Mouse (Mus musculus) liver, adult 2 months (tissue): ENCODE results near the gene Cdk14. TPM values are rescaled to one million over a fixed set of nuclear protein-coding genes. Genes with fewer than 3 reads are reported as not detected.

Source experiments
- DNase-seq: peaks from one replicate; pipeline ENCODE4 v3.0.0-alpha.2; 2011; ENCODE audit warnings: low read depth, low spot score; ENCODE audit errors: extremely low read depth
- H3K27ac ChIP-seq: fragments of 200-500 bp; replicated peaks from 2 replicates; pipeline ENCODE4 v1.5.1; 2012; ENCODE audit warnings: low read depth, mild to moderate bottlenecking, control low read depth, inconsistent platforms, low read length; ENCODE audit not compliant: insufficient read depth
- H3K27me3 ChIP-seq: fragments of 200-500 bp; 2 replicates; pipeline ENCODE4 v1.6.1; 2012; ENCODE audit warnings: mild to moderate bottlenecking, moderate library complexity, low read length, inconsistent platforms; ENCODE audit not compliant: control insufficient read depth, insufficient read depth
- H3K36me3 ChIP-seq: fragments of 200-500 bp; 2 replicates; pipeline ENCODE4 v1.6.1; 2012; ENCODE audit warnings: low read length, inconsistent platforms; ENCODE audit not compliant: control insufficient read depth, insufficient read depth
- H3K4me1 ChIP-seq: fragments of 200-500 bp; 2 replicates; pipeline ENCODE4 v1.6.1; 2011; ENCODE audit warnings: low read length; ENCODE audit not compliant: control insufficient read depth, insufficient read depth
- H3K4me3 ChIP-seq: fragments of 200-500 bp; 2 replicates; pipeline ENCODE4 v1.5.1; 2011; ENCODE audit warnings: low read depth, mild to moderate bottlenecking, control low read depth, low read length, moderate library complexity; ENCODE audit not compliant: insufficient read depth
- H3K79me2 ChIP-seq: fragments of 200-500 bp; 2 replicates; pipeline ENCODE4 v1.6.1; 2012; ENCODE audit warnings: inconsistent platforms, mild to moderate bottlenecking, low read length, moderate library complexity; ENCODE audit not compliant: control insufficient read depth, insufficient read depth
- H3K9ac ChIP-seq: fragments of 200-500 bp; 2 replicates; pipeline ENCODE4 v1.6.1; 2012; ENCODE audit warnings: low read depth, mild to moderate bottlenecking, control low read depth, inconsistent platforms, low read length
- CTCF ChIP-seq: fragments of 200-500 bp; IDR thresholded peaks from 2 replicates; pipeline ENCODE4 v1.5.1; 2011; ENCODE audit warnings: low read depth, low read length, control low read depth
- POLR2A ChIP-seq: fragments of 200-500 bp; IDR thresholded peaks from 2 replicates; pipeline ENCODE4 v1.6.1; 2011; ENCODE audit warnings: low read length, control low read depth; ENCODE audit not compliant: insufficient read depth; ENCODE audit errors: extremely low read depth
- WGBS: fragments of 180-500 bp; shearing (Covaris S2); methylation state at CpG from one replicate; pipeline ENCODE4 v1.1.7; 2018; 5-methylcytosine and 5-hydroxymethylcytosine counted together
- polyA plus RNA-seq: library from polyadenylated mRNA; depleted of rRNA; stranded (reverse); fragments of >200 nt; gene quantifications from 2 replicates; pipeline ENCODE4 v1.2.3, GENCODE M21; 2012
- total RNA-seq: library from RNA; depleted of rRNA; stranded (reverse); fragments of >200 nt; gene quantifications from 2 replicates; pipeline ENCODE4 v1.2.3, GENCODE M21; 2014

The Cdk14 gene
- total and polyA plus RNA-seq, 2 experiments, result 0.31 to 2.7 TPM

DNA sequence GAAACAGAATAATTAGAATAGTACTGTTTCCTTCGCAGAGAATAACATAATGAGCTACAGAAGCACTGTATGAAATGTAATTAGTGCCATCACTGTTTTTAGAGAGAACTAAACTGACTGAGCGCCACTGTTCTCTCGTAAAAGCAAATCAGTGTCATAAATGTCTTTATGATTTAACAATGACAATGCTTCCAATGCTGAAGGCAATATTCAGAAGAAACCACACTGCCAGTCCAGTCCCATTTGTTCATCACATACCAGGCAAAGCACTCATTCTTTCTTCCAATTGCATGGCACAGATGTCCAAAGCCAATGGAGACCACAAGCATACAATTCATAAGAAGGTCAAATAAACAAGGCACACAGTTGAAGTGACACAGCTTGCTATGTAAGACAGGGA is 355.4 kb downstream of the Cdk14 start:
- no peak overlapping the region for H3K9ac ChIP-seq
- no peak overlapping the region for H3K27ac ChIP-seq
- H3K4me1 ChIP-seq, result no peaks in the 10 kb centered on the region
- DNase-seq, result no peak
- H3K4me3 ChIP-seq, result no peak overlapping the region
- WGBS, result 91% methylated on average over 3 of the region's 3 CpGs
- H3K27me3 ChIP-seq, result no peaks in the 10 kb centered on the region
- no peaks in the 10 kb centered on the region for H3K36me3 ChIP-seq
- H3K79me2 ChIP-seq, result no peaks in the 10 kb centered on the region
- TF ChIP-seq CTCF (no peak), POLR2A (no peak)

GRCm38 (mm10) chr5:5056102-5056883 is 363.8 kb downstream of the Cdk14 start:
- DNase-seq, result no peak
- H3K4me1 ChIP-seq, result no peaks in the 10 kb centered on the region
- no peak overlapping the region for H3K27ac ChIP-seq
- H3K27me3 ChIP-seq, result no peaks in the 10 kb centered on the region
- WGBS, result 65% methylated on average over 4 of the region's 4 CpGs
- TF ChIP-seq CTCF, result no peak
- TF ChIP-seq POLR2A, result no peak
- H3K36me3 ChIP-seq, result no peaks in the 10 kb centered on the region
- H3K4me3 ChIP-seq, result no peak overlapping the region
- no peak overlapping the region for H3K9ac ChIP-seq
- H3K79me2 ChIP-seq, result no peaks in the 10 kb centered on the region

- Histone ChIP-seq H3K9ac (no peak overlapping the region), H3K4me3 (no peak overlapping the region), H3K36me3 (no peaks in the 10 kb centered on the region), H3K4me1 (no peaks in the 10 kb centered on the region), H3K27ac (no peak overlapping the region), H3K27me3 (no peaks in the 10 kb centered on the region), H3K79me2 (no peaks in the 10 kb centered on the region)
- WGBS, result 78% methylated on average over 1 of the region's 1 CpGs
- no peak for TF ChIP-seq CTCF
- TF ChIP-seq POLR2A, result no peak
- no peak for DNase-seq
Measured at GRCm38 (mm10) chr5:5055494-5055893, 364.6 kb downstream of the Cdk14 start.

GRCm38 (mm10) chr5:5054270-5054669 is 365.8 kb downstream of the Cdk14 start:
- WGBS, result 63% methylated on average over 1 of the region's 1 CpGs
- Histone ChIP-seq H3K36me3 (no peaks in the 10 kb centered on the region), H3K9ac (no peak overlapping the region), H3K4me1 (no peaks in the 10 kb centered on the region), H3K27me3 (no peaks in the 10 kb centered on the region), H3K27ac (no peak overlapping the region), H3K79me2 (no peaks in the 10 kb centered on the region), H3K4me3 (no peak overlapping the region)
- TF ChIP-seq CTCF, result no peak
- no peak for DNase-seq

GRCm38 (mm10) chr5:5044326-5044725 is 375.8 kb downstream of the Cdk14 start:
- no peaks in the 10 kb centered on the region for H3K4me1 ChIP-seq

GRCm38 (mm10) chr5:5042735-5043134 is 377.4 kb downstream of the Cdk14 start:
- 29% methylated on average over 1 of the region's 1 CpGs for WGBS

More at GRCm38 (mm10) chr5:5044326-5044725, 375.8 kb downstream of the Cdk14 start:
- TF ChIP-seq CTCF (no peak), POLR2A (no peak)
- WGBS, result 88% methylated on average over 5 of the region's 5 CpGs
- Histone ChIP-seq H3K27ac (no peak overlapping the region), H3K9ac (no peak overlapping the region), H3K27me3 (no peaks in the 10 kb centered on the region), H3K36me3 (no peaks in the 10 kb centered on the region), H3K79me2 (no peaks in the 10 kb centered on the region), H3K4me3 (no peak overlapping the region)
- no peak for DNase-seq

More at GRCm38 (mm10) chr5:5042735-5043134, 377.4 kb downstream of the Cdk14 start:
- Histone ChIP-seq H3K9ac (no peak overlapping the region), H3K27ac (no peak overlapping the region), H3K79me2 (no peaks in the 10 kb centered on the region), H3K27me3 (no peaks in the 10 kb centered on the region), H3K4me1 (no peaks in the 10 kb centered on the region), H3K4me3 (no peak overlapping the region), H3K36me3 (no peaks in the 10 kb centered on the region)
- TF ChIP-seq POLR2A (no peak), CTCF (no peak)
- DNase-seq, result peak; percentile 63
